ENCODE assay signal across 17 mouse cellular contexts in the genomic region with DNA sequence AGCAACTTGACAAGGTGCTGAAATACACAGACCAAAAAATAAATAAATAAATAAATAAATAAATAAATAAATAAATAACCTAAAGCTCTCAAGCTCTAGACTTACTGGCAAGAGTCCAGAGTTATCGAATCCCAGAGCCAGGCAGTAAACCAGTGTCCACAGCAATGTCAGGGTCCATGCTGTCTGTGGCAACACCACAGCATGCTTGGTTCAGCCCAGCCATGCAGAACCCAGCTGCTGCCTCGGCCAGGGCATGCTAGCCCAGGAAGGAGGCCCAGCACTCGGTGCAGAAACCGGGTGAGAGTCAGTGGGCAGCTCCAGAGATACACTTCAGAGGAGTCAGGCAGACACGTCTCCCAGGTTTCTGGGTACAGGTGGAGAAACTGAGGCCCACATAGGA. TPM values are rescaled to one million over a fixed set of nuclear protein-coding genes. Genes with fewer than 3 reads are reported as not detected.
"Had no signal": no experiment of that assay in that cellular context is flagged by ENCODE, and none has a peak within 500 bp of the region (broad histone marks: within the 10 kb centered on the region; RNA-seq: fewer than 3 reads in every experiment).

No protein-coding gene starts in this region.

- ATAC-seq: midbrain, embryonic 15.5 days had no signal

- H3K4me3 ChIP-seq: layer of hippocampus, adult 2 months; limb, embryonic 10.5 days; liver, embryonic 15.5 days; midbrain, embryonic 15.5 days; stomach, embryonic 15.5 days had no signal

- H3K9ac ChIP-seq: liver, embryonic 15.5 days; midbrain, embryonic 15.5 days; stomach, embryonic 15.5 days had no signal

- H3K4me2 ChIP-seq: liver, embryonic 11.5 days; liver, embryonic 15.5 days; midbrain, embryonic 15.5 days; stomach, embryonic 15.5 days had no signal

- H3K4me1 ChIP-seq: liver, embryonic 15.5 days; stomach, embryonic 15.5 days had no signal

- H3K27ac ChIP-seq: layer of hippocampus, adult 2 months; limb, embryonic 10.5 days; liver, embryonic 15.5 days; macrophage; midbrain, embryonic 15.5 days; stomach, embryonic 15.5 days had no signal

- H3K36me3 ChIP-seq: limb, embryonic 10.5 days; liver, embryonic 15.5 days; midbrain, embryonic 15.5 days; stomach, embryonic 15.5 days had no signal

- H3K27me3 ChIP-seq: liver, embryonic 15.5 days; midbrain, embryonic 15.5 days; stomach, embryonic 15.5 days had no signal

- H3K9me3 ChIP-seq: limb, embryonic 10.5 days; liver, embryonic 15.5 days; midbrain, embryonic 15.5 days; stomach, embryonic 15.5 days had no signal

- DNase-seq: kidney, postnatal 10 days; kidney, postnatal 4 days; lung, adult 2 months; lung, postnatal 10 days; right cerebral cortex, postnatal 14 days; thymus, adult 2 months; thymus, postnatal 25 days had no signal

RNA-seq across cellular contexts. Expression of a gene that starts 29.4 kb away (rescaled TPM):
- total RNA-seq: monocyte, adult 5-6 weeks had no signal
- polyA plus RNA-seq: kidney, embryonic 14.5 days; limb, embryonic 10.5 days; liver, embryonic 15.5 days; macrophage; spleen, adult 2 months; thymus, adult 2 months had no signal
